Mouse (Mus musculus) kidney, embryonic 16.5 days (tissue): ENCODE measurements around the gene Endog. TPM values are rescaled to one million over a fixed set of nuclear protein-coding genes. Genes with fewer than 3 reads are reported as not detected.
A peak's percentile ranks its signal among the peaks of the same experiment; 100 is the strongest.
"Not testable (repeated sequence)": the region's sequence is repeated elsewhere in the genome, so short reads cannot be mapped to it uniquely, and the experiment has no call there.

ENCODE experiments used
- ATAC-seq: fragments of 200-750 bp; cut with Nextera tagmentation; 2 replicates; pipeline ENCODE4 v1.8.0; 2017; ENCODE audit warnings: moderate TSS enrichment; ENCODE audit not compliant: low FRiP score, low TSS enrichment
- H3K27ac ChIP-seq: fragments of 300-500 bp; sonication (generic); 2 replicates; pipeline ENCODE4 v1.5.1; 2014; ENCODE audit warnings: low read length
- H3K27me3 ChIP-seq: fragments of 300-500 bp; sonication (generic); 2 replicates; pipeline ENCODE4 v1.6.1; 2014; ENCODE audit warnings: low read length, control low read depth, mixed read lengths; ENCODE audit not compliant: insufficient read depth
- H3K36me3 ChIP-seq: fragments of 300-500 bp; sonication (generic); 2 replicates; pipeline ENCODE4 v1.6.1; 2014; ENCODE audit warnings: low read length, control low read depth, mixed read lengths; ENCODE audit not compliant: insufficient read depth
- H3K4me1 ChIP-seq: fragments of 300-500 bp; sonication (generic); 2 replicates; pipeline ENCODE4 v1.6.1; 2014; ENCODE audit warnings: low read length, control low read depth, mixed read lengths; ENCODE audit not compliant: insufficient read depth
- H3K4me2 ChIP-seq: fragments of 300-500 bp; sonication (generic); replicated peaks from 2 replicates; pipeline ENCODE4 v1.6.1; 2014; ENCODE audit warnings: low read depth, low read length
- H3K4me3 ChIP-seq: fragments of 300-500 bp; sonication (generic); 2 replicates; pipeline ENCODE4 v1.5.1; 2014; ENCODE audit warnings: mild to moderate bottlenecking, low read length
- H3K9ac ChIP-seq: fragments of 300-500 bp; sonication (generic); replicated peaks from 2 replicates; pipeline ENCODE4 v1.6.1; 2014; ENCODE audit warnings: low read length
- H3K9me3 ChIP-seq: fragments of 300-500 bp; sonication (generic); 2 replicates; pipeline ENCODE4 v1.6.1; 2016; ENCODE audit warnings: low read length, control low read depth
- WGBS: fragments of 180-500 bp; shearing (Covaris S2); extraction: QIAGEN DNeasy Blood & Tissue Kit; methylation state at CpG from one replicate; pipeline ENCODE4 v1.1.7; 2014; 5-methylcytosine and 5-hydroxymethylcytosine counted together
- polyA plus RNA-seq: library from polyadenylated mRNA; unstranded; fragments of >200 nt; fragmentation: Nextera tagmentation; extraction: Ambion mirVana; gene quantifications from 2 replicates; pipeline ENCODE4 v1.2.1, GENCODE M21; 2015

The Endog gene
- polyA plus RNA-seq, 1 experiment from 2014 or later: 22.8 TPM

DNA sequence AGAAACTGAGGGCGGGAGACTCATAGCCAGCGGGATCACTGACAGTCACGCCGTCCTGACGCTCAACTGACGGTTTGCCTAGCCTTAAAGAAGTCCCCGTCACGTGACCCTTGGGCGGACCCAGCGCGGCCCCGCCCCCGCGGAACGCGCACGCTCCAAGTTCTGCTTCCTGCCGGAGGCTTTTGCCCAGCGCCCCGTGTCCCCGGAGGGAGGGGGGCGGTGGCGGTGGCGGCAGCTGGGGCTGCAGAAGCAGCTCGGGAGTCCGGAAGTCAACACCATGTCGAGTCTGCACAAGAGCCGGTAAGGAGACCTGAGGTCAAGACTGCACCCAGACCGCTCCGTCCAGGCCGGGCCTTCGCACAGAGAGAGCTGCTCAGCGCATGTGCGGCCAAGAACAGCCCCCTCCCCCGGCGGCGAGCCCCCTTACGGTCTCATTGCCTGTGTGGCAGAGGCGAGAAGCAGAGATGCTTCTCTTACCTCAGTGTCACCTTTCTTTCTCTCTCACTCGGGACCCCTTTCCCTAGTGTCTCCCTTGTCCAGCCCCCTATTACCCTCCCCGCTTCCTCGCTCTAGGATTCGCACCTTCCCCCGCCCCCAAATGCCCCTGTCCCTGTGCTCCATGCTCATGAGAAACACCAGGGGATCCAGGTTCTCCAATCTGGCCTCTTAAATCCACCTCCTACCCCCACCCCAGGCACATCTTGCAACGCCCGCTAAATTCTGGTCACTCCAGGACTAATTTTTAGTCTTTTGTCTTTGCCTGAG is 37.5 kb upstream of the Endog start, which contains the start of gene Tbc1d13:
Tbc1d13 (plus strand) TSS at position 134 of the 765 bp plus-strand sequence.
- Histone ChIP-seq H3K4me3 (peak within 1 kb of the TSS; percentile 96), H3K4me1 (peaks cover 20% of the 10 kb centered on the region), H3K27me3 (no peaks in the 10 kb centered on the region), H3K27ac (peak within 1 kb of the TSS; percentile 94), H3K36me3 (peaks cover 11% of the 10 kb centered on the region), H3K9ac (peak within 1 kb of the TSS; percentile 87), H3K4me2 (peak within 1 kb of the TSS; percentile 93), H3K9me3 (no peaks in the 10 kb centered on the region)
- ATAC-seq: peak; percentile 92
- WGBS: 0% methylated on average over 46 of the region's 46 CpGs

DNA sequence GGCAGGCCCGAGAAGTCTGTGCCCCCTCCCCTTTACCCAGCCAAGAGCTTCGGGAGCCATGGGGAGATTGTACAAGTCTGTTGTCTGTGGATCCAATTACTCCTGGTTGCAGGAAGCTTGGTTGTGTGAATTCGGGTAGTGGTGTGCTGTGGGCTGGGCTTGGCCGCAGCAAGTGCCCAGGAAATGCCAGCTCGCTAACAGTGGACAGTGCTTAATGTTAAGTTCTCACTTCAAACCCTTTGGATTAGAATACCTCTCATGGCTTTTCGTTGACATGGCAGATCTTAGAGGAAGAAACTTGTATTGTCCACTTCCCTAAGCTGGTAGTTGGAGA is 36.9 kb upstream of the Endog start:
- Histone ChIP-seq H3K4me2 (peak overlapping the region; percentile 93), H3K27ac (peak overlapping the region; percentile 94), H3K27me3 (no peaks in the 10 kb centered on the region), H3K36me3 (peaks cover 11% of the 10 kb centered on the region), H3K9ac (peak overlapping the region; percentile 87), H3K4me3 (peak overlapping the region; percentile 96), H3K9me3 (no peaks in the 10 kb centered on the region), H3K4me1 (peaks cover 20% of the 10 kb centered on the region)
- peak; percentile 5; the same call in 1 of the 2 replicates for ATAC-seq
- 14% methylated on average over 6 of the region's 6 CpGs for WGBS

DNA sequence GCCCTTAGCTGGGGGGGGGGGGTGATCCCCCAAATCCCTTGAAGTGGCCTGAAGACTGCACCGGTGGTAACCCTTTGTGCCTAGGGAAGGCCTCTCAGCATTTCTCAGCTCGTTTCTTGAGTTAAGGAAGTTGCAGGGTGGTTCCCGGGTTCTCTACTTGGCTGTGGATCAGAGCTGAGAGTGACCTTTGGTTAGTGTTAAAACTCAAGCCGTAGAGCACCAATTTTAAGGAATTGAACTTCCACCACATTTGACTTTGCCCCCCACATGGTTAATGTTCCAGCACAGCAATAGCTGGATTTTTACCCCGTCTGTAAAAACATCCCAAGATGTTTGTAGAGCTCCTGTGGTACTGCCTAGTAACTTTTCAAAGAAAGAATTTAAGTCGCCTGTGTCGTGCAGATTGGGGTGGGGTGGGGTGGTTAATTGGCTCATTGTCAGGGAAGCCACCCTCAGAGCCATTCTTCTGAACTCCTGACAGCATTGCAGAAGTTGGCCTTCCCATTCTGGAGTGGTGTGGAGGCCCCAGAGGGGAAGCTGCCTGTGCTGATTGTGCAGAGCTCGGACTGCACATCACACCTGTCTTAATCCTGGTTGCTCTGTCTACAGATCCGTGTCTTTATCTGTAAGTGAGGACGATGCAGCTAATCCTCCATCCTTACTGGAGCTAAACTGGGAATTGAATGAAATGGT is 36.2 kb upstream of the Endog start:
- H3K4me3 ChIP-seq: peak overlapping the region; percentile 96
- WGBS: 61% methylated on average over 10 of the region's 10 CpGs
- H3K27me3 ChIP-seq: no peaks in the 10 kb centered on the region
- H3K9ac ChIP-seq: peak overlapping the region; percentile 87
- peak overlapping the region; percentile 93 for H3K4me2 ChIP-seq
- peaks cover 20% of the 10 kb centered on the region for H3K4me1 ChIP-seq
- ATAC-seq: no peak
- peaks cover 13% of the 10 kb centered on the region for H3K36me3 ChIP-seq
- H3K27ac ChIP-seq: peak overlapping the region; percentile 94
- no peaks in the 10 kb centered on the region for H3K9me3 ChIP-seq

GRCm38 (mm10) chr2:30136458-30136857 is 34.8 kb upstream of the Endog start:
- 89% methylated on average over 10 of the region's 10 CpGs for WGBS
- no peaks in the 10 kb centered on the region for H3K9me3 ChIP-seq
- no peak overlapping the region for H3K27ac ChIP-seq
- H3K27me3 ChIP-seq: no peaks in the 10 kb centered on the region
- H3K4me3 ChIP-seq: no peak overlapping the region
- H3K4me2 ChIP-seq: no peak overlapping the region
- no peak for ATAC-seq
- no peak overlapping the region for H3K9ac ChIP-seq
- H3K36me3 ChIP-seq: peaks cover 27% of the 10 kb centered on the region
- H3K4me1 ChIP-seq: peaks cover 20% of the 10 kb centered on the region

DNA sequence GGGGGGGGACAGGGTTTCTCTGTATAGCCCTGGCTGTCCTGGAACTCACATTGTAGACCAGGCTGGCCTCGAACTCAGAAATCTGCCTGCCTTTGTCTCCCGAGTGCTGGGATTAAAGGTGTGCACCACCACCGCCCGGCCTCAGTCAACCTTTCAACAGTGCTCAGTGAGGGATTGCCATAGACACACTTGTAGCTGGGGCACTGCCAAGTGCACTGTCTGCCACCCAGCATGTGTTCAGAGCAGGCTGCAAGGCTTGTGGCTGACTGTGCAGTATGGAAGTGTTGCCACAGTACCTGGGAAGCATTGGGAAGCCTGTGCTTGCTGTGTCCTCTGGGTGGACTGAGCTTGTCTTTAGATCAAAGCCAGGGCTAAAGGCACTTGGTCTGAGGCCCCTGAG is 31.3 kb upstream of the Endog start:
- H3K4me2 ChIP-seq, H3K27me3 ChIP-seq, H3K9ac ChIP-seq, ATAC-seq, H3K4me3 ChIP-seq, H3K9me3 ChIP-seq, H3K4me1 ChIP-seq, H3K27ac ChIP-seq: not testable (repeated sequence)
- peaks cover 59% of the 10 kb centered on the region for H3K36me3 ChIP-seq
- WGBS: 93% methylated on average over 4 of the region's 4 CpGs

DNA sequence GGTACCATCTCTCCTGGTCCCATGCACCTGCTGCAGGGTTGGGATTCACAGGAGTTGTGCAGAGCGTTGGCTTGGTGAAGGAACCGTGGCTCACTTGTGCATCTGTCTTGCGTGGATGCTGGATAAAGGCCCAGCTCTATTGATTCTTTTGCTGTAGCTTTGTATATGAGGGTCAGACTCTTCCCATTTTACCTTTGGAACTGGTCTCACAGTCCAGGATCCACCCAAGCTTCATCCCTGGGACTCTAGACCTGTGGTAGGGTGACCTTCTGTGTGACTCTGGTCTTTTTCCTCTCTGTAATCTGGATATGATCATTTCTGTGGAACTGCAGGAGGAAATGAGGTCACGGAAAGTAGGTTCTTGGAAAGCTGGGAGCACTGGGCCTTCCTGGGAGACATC is 26.9 kb upstream of the Endog start:
- Histone ChIP-seq H3K4me3 (no peak overlapping the region), H3K27ac (no peak overlapping the region), H3K4me1 (no peaks in the 10 kb centered on the region), H3K9me3 (no peaks in the 10 kb centered on the region), H3K4me2 (no peak overlapping the region), H3K36me3 (peaks cover 86% of the 10 kb centered on the region), H3K9ac (no peak overlapping the region), H3K27me3 (no peaks in the 10 kb centered on the region)
- ATAC-seq: no peak
- 99% methylated on average over 4 of the region's 4 CpGs for whole genome bisulfite sequencing

GRCm38 (mm10) chr2:30147466-30147865 is 23.8 kb upstream of the Endog start:
- H3K4me1 ChIP-seq: no peaks in the 10 kb centered on the region
- WGBS: 89% methylated on average over 4 of the region's 4 CpGs
- H3K4me3 ChIP-seq: no peak overlapping the region
- no peak overlapping the region for H3K27ac ChIP-seq
- no peak overlapping the region for H3K9ac ChIP-seq
- H3K36me3 ChIP-seq: peaks cover 80% of the 10 kb centered on the region
- ATAC-seq: no peak
- H3K9me3 ChIP-seq: no peaks in the 10 kb centered on the region
- H3K4me2 ChIP-seq: no peak overlapping the region
- H3K27me3 ChIP-seq: no peaks in the 10 kb centered on the region

DNA sequence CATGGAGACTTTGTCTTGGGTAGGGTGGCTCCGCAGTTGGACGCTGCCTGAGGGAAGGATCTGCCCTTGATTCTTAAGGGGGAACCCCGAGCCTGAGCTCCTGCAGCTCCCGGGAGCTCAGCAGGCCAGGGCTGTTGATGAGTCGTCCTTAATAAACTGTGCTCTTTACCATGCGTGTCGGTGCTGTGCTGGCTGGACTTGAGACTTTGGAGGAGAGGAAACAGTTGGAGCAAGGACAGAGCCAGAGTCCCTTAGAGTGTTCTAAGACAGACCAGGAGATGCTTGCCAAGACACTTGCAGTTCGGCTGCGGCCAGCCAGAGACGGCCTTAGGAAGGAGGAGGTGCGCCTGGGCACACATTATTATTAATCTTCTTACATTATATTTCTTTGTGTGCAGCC is 19.5 kb upstream of the Endog start:
- Histone ChIP-seq H3K9ac (no peak overlapping the region), H3K4me3 (no peak overlapping the region), H3K4me2 (no peak overlapping the region), H3K27me3 (no peaks in the 10 kb centered on the region), H3K4me1 (no peaks in the 10 kb centered on the region), H3K9me3 (no peaks in the 10 kb centered on the region), H3K27ac (no peak overlapping the region), H3K36me3 (peaks cover 43% of the 10 kb centered on the region)
- WGBS: 82% methylated on average over 11 of the region's 11 CpGs
- no peak for ATAC-seq

DNA sequence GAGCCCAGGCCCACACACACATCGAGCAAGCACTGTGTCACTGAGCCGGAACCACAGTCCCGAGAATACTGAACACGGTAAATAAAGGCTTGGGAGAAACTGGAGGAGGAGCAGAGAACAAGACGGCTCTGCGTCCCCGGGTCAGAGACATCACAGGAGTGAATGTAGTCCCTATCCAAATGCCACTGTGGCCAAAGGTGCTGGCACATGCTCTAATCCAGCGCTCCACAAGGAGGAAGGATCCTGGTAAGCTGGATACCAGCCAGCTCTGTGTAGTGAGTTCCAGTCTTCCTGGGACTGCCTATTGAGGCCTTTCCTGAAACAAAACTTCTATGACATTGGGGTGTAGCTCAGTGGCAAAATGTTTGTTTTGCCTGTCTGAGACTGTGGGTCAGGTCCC is 18.7 kb upstream of the Endog start:
- Histone ChIP-seq H3K4me1 (no peaks in the 10 kb centered on the region), H3K27ac (no peak overlapping the region), H3K4me2 (no peak overlapping the region), H3K36me3 (peaks cover 35% of the 10 kb centered on the region), H3K27me3 (no peaks in the 10 kb centered on the region), H3K4me3 (no peak overlapping the region), H3K9ac (no peak overlapping the region), H3K9me3 (no peaks in the 10 kb centered on the region)
- WGBS: 45% methylated on average over 8 of the region's 8 CpGs
- ATAC-seq: no peak

DNA sequence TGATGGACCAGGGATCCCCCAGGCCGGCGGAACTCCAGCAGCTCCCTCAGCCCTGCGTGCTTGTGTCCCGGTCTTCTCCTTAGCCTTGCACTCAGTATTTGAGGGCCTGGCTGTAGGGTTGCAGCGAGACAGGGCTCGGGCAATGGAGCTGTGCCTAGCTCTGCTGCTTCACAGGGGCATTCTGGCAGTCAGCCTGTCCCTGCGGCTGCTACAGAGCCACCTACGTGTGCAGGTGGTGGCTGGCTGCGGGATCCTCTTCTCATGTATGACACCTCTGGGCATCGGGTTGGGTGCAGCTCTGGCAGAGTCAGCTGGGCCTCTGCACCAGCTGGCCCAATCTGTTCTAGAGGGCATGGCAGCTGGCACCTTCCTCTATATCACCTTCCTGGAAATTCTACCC is 11.4 kb upstream of the Endog start:
- not testable (repeated sequence) for H3K4me3 ChIP-seq, H3K27ac ChIP-seq, ATAC-seq, H3K27me3 ChIP-seq, H3K9ac ChIP-seq, H3K4me2 ChIP-seq, H3K4me1 ChIP-seq, H3K36me3 ChIP-seq, H3K9me3 ChIP-seq
- whole genome bisulfite sequencing: 95% methylated on average over 6 of the region's 10 CpGs
